Mouse (Mus musculus) limb, embryonic 13.5 days (tissue): ENCODE results near the gene E2f8. TPM values are rescaled to one million over a fixed set of nuclear protein-coding genes. Genes with fewer than 3 reads are reported as not detected.
A peak's percentile ranks its signal among the peaks of the same experiment; 100 is the strongest.

Experiments used
- ATAC-seq: fragments of 200-750 bp; cut with Nextera tagmentation; 2 replicates; pipeline ENCODE4 v1.8.0; 2017; ENCODE audit warnings: low read depth, moderate number of reproducible peaks, moderate TSS enrichment; ENCODE audit not compliant: low FRiP score
- H3K27ac ChIP-seq: fragments of 300-500 bp; sonication (generic); 2 replicates; pipeline ENCODE4 v1.5.1; 2015; ENCODE audit warnings: inconsistent platforms, mild to moderate bottlenecking, moderate library complexity
- H3K27me3 ChIP-seq: fragments of 300-500 bp; sonication (generic); 2 replicates; pipeline ENCODE4 v1.6.1; 2015; ENCODE audit warnings: mild to moderate bottlenecking, inconsistent platforms
- H3K36me3 ChIP-seq: fragments of 300-500 bp; sonication (generic); 2 replicates; pipeline ENCODE4 v1.6.1; 2015; ENCODE audit warnings: inconsistent platforms, mild to moderate bottlenecking, moderate library complexity
- H3K4me1 ChIP-seq: fragments of 300-500 bp; sonication (generic); 2 replicates; pipeline ENCODE4 v1.6.1; 2015; ENCODE audit warnings: inconsistent platforms
- H3K4me2 ChIP-seq: fragments of 300-500 bp; sonication (generic); replicated peaks from 2 replicates; pipeline ENCODE4 v1.6.1; 2015; ENCODE audit warnings: inconsistent platforms, mild to moderate bottlenecking, moderate library complexity
- H3K4me3 ChIP-seq: fragments of 300-500 bp; sonication (generic); 2 replicates; pipeline ENCODE4 v1.5.1; 2015; ENCODE audit warnings: moderate library complexity, mild to moderate bottlenecking, inconsistent platforms
- H3K9ac ChIP-seq: fragments of 300-500 bp; sonication (generic); 2 replicates; pipeline ENCODE4 v1.6.1; 2015; ENCODE audit warnings: mild to moderate bottlenecking, inconsistent platforms
- H3K9me3 ChIP-seq: fragments of 300-500 bp; sonication (generic); 2 replicates; pipeline ENCODE4 v1.6.1; 2016; ENCODE audit warnings: inconsistent platforms
- WGBS: fragments of 180-500 bp; shearing (Covaris S2); methylation state at CpG from one replicate; pipeline ENCODE4 v1.1.7; 2015; 5-methylcytosine and 5-hydroxymethylcytosine counted together
- polyA plus RNA-seq: library from polyadenylated mRNA; unstranded; fragments of >200 nt; fragmentation: Nextera tagmentation; extraction: Ambion mirVana; gene quantifications from 2 replicates; pipeline ENCODE4 v1.2.1, GENCODE M21; 2015

E2f8 gene
- polyA plus RNA-seq, 1 experiment from 2014 or later, result 17.2 TPM

DNA sequence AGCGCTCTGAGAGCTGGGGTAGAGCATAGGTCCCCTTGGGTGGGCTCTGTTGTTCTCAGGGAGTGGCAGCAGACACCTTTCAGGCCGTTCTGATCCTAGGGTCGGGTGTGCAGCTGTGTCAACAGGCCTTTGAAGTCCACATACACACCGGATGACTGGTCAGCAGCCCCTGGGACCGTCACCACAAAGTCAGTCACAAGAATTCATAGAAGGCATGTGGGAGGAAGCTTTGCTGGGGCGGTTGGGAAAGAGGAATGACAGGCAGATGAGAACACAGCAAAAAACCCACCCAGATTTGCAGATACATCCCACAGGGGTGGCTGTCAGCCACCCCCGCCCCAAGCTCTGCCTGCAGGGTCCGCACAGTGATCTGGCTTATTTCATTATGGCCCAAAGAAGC lies 6.6 kb upstream of the E2f8 start:
- Histone ChIP-seq H3K27me3 (peaks cover 38% of the 10 kb centered on the region), H3K4me2 (no peak overlapping the region), H3K4me1 (peaks cover 32% of the 10 kb centered on the region), H3K27ac (no peak overlapping the region), H3K9ac (no peak overlapping the region), H3K9me3 (no peaks in the 10 kb centered on the region), H3K4me3 (no peak overlapping the region), H3K36me3 (no peaks in the 10 kb centered on the region)
- no peak for ATAC-seq
- WGBS, result 30% methylated on average over 8 of the region's 8 CpGs

- no peaks in the 10 kb centered on the region for H3K9me3 ChIP-seq
- WGBS, result 33% methylated on average over 5 of the region's 5 CpGs
- no peak overlapping the region for H3K9ac ChIP-seq
- no peaks in the 10 kb centered on the region for H3K36me3 ChIP-seq
- no peak overlapping the region for H3K27ac ChIP-seq
- ATAC-seq, result no peak
- H3K27me3 ChIP-seq, result peaks cover 46% of the 10 kb centered on the region
- no peak overlapping the region for H3K4me2 ChIP-seq
- H3K4me1 ChIP-seq, result peaks cover 40% of the 10 kb centered on the region
- no peak overlapping the region for H3K4me3 ChIP-seq
Measured at GRCm38 (mm10) chr7:48884266-48884611, 2.8 kb upstream of the E2f8 start.

DNA sequence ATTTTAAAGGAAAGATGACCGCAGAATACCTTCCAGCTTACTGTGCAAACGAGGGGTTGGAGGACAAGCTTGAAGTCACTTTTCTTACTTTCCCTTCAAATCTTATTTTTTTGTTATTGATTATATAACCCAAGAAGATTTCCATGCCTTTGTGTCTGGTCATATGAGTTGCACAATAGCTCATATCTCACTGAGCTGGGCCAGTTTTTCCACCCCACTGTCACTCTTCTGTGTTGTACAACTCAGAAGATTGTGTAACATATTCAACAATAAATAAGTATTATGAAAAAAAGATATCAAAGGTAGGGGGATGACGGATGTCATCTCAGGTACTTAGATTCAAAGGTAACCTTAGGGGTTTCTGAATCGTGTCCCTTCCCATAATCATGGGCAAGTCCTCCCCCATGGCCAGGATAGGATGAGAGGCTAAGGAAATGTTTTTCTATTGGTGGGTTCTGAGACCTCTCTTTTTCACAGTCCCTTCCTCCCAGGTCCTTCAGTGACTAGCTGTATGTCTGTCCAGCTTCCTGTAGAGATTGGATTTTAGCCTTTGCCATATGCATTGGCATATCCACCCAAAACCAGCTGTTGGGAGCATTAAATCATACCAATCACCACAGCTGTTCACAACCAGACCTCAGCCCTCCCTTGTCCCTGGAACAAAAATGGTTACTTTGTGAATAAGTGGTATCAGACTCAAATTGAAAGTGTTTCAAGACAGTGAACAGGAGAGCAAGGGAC lies 2.3 kb upstream of the E2f8 start:
- no peaks in the 10 kb centered on the region for H3K9me3 ChIP-seq
- peaks cover 46% of the 10 kb centered on the region for H3K27me3 ChIP-seq
- H3K4me3 ChIP-seq, result no peak overlapping the region
- WGBS, result 76% methylated on average over 4 of the region's 4 CpGs
- no peak overlapping the region for H3K27ac ChIP-seq
- H3K4me1 ChIP-seq, result peaks cover 42% of the 10 kb centered on the region
- H3K36me3 ChIP-seq, result no peaks in the 10 kb centered on the region
- no peak overlapping the region for H3K4me2 ChIP-seq
- ATAC-seq, result no peak
- no peak overlapping the region for H3K9ac ChIP-seq

GRCm38 (mm10) chr7:48881971-48882609 lies 694 bp upstream of the E2f8 start:
- no peak for ATAC-seq
- Histone ChIP-seq H3K4me2 (peak overlapping the region; percentile 94), H3K9me3 (no peaks in the 10 kb centered on the region), H3K27ac (peak overlapping the region; percentile 11; the same call in 1 of the 2 replicates), H3K36me3 (peaks cover 12% of the 10 kb centered on the region; the same call in 1 of the 2 replicates), H3K9ac (peak overlapping the region; percentile 81), H3K4me3 (peak overlapping the region; percentile 82), H3K4me1 (peaks cover 43% of the 10 kb centered on the region), H3K27me3 (peaks cover 37% of the 10 kb centered on the region)
- 1% methylated on average over 28 of the region's 28 CpGs for WGBS

GRCm38 (mm10) chr7:48880591-48881481 lies 560 bp downstream of the E2f8 start:
- H3K27me3 ChIP-seq, result peaks cover 28% of the 10 kb centered on the region
- peaks cover 43% of the 10 kb centered on the region for H3K4me1 ChIP-seq
- ATAC-seq, result peak; percentile 96
- H3K9ac ChIP-seq, result peak overlapping the region; percentile 81
- peaks cover 16% of the 10 kb centered on the region; the same call in 1 of the 2 replicates for H3K36me3 ChIP-seq
- WGBS, result under 1% methylated on average over 71 of the region's 77 CpGs
- H3K9me3 ChIP-seq, result no peaks in the 10 kb centered on the region
- peak overlapping the region; percentile 82 for H3K4me3 ChIP-seq
- peak overlapping the region; percentile 87 for H3K27ac ChIP-seq
- peak overlapping the region; percentile 94 for H3K4me2 ChIP-seq

GRCm38 (mm10) chr7:48879574-48879973 lies 1.8 kb downstream of the E2f8 start:
- peaks cover 29% of the 10 kb centered on the region for H3K36me3 ChIP-seq
- H3K4me2 ChIP-seq, result peak overlapping the region; percentile 58
- H3K4me3 ChIP-seq, result peak overlapping the region; percentile 30
- no peak overlapping the region for H3K27ac ChIP-seq
- H3K27me3 ChIP-seq, result peaks cover 20% of the 10 kb centered on the region
- H3K9ac ChIP-seq, result peak overlapping the region; percentile 51
- H3K9me3 ChIP-seq, result no peaks in the 10 kb centered on the region
- 63% methylated on average over 3 of the region's 3 CpGs for WGBS
- H3K4me1 ChIP-seq, result peaks cover 43% of the 10 kb centered on the region
- ATAC-seq, result no peak

GRCm38 (mm10) chr7:48877786-48878390 lies 3.5 kb downstream of the E2f8 start:
- Histone ChIP-seq H3K9ac (no peak overlapping the region), H3K4me2 (no peak overlapping the region), H3K4me1 (peaks cover 33% of the 10 kb centered on the region), H3K9me3 (no peaks in the 10 kb centered on the region), H3K27ac (peak overlapping the region; percentile 28; the same call in 1 of the 2 replicates), H3K4me3 (no peak overlapping the region), H3K27me3 (peaks cover 7% of the 10 kb centered on the region), H3K36me3 (peaks cover 45% of the 10 kb centered on the region)
- 66% methylated on average over 15 of the region's 15 CpGs for WGBS
- ATAC-seq, result no peak

DNA sequence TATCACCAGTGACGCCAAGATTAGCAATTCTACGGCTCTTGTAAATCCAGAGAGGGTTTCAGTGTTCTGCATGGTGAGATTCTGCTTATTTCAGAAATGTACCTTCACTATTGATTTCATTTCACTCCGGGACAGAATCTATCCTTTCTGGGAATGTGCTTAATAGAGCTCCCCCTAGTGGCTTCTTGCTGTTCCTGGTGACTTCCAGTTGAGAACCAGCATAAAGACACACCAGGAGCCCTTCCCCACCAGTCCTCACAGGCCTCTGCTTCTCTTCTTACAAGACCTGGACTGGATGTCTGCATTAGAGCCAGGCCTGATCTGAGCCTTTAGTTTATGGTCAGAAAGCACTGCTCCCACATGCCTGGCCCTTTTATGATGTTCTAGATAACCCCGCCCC lies 4.9 kb downstream of the E2f8 start:
- no peaks in the 10 kb centered on the region for H3K27me3 ChIP-seq
- no peaks in the 10 kb centered on the region for H3K9me3 ChIP-seq
- H3K27ac ChIP-seq, result no peak overlapping the region
- H3K36me3 ChIP-seq, result peaks cover 58% of the 10 kb centered on the region
- no peak for ATAC-seq
- no peak overlapping the region for H3K9ac ChIP-seq
- H3K4me2 ChIP-seq, result no peak overlapping the region
- H3K4me1 ChIP-seq, result peaks cover 26% of the 10 kb centered on the region
- 78% methylated on average over 4 of the region's 4 CpGs for WGBS
- no peak overlapping the region for H3K4me3 ChIP-seq

DNA sequence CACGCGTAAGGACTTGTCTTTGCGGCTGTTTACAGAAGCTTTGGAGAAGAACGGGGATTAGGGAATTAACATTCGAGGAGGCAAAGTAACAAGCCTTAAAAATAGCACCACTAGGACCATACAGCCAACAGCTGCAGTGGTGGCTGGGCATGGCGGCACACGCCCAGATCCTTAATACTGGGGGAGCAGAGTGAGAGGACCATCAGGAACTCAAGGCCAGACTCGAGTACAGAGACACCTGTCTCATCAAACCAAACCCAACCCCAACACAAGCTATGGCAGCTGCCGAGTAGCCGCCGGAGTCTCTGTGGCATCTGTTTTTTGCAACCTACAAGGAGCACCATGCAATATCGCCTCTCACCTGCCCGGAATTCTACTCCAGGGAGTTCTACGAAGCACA lies 6.3 kb downstream of the E2f8 start:
- H3K4me2 ChIP-seq, result no peak overlapping the region
- H3K9ac ChIP-seq, result no peak overlapping the region
- peak; percentile 61 for ATAC-seq
- H3K27ac ChIP-seq, result no peak overlapping the region
- H3K36me3 ChIP-seq, result peaks cover 72% of the 10 kb centered on the region
- 90% methylated on average over 14 of the region's 14 CpGs for WGBS
- H3K9me3 ChIP-seq, result no peaks in the 10 kb centered on the region
- peaks cover 23% of the 10 kb centered on the region for H3K4me1 ChIP-seq
- H3K27me3 ChIP-seq, result no peaks in the 10 kb centered on the region
- no peak overlapping the region for H3K4me3 ChIP-seq

DNA sequence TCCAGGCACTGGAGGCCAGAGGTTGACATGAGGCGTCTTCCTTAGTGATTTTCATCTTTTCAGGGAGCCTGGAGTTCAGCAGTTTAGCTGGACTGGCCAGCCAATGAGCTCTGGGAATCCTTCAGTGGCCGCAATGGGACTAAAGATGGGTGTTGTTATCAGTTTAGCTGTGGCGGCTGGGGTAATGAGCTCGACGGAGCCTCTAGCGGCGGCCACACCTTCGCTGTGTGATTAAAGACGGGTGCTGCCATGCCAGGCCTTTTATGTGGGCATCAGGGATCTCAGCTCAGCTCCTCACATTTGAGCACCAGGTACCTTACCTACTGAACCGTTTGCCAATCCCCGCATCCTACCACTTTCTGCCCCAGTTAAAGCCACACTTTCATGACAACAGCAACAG lies 10.1 kb downstream of the E2f8 start:
- Histone ChIP-seq H3K27me3 (no peaks in the 10 kb centered on the region), H3K4me1 (no peaks in the 10 kb centered on the region), H3K27ac (no peak overlapping the region), H3K9me3 (no peaks in the 10 kb centered on the region), H3K9ac (no peak overlapping the region), H3K36me3 (peaks cover 94% of the 10 kb centered on the region), H3K4me3 (no peak overlapping the region), H3K4me2 (no peak overlapping the region)
- no peak for ATAC-seq
- 94% methylated on average over 11 of the region's 11 CpGs for whole genome bisulfite sequencing

GRCm38 (mm10) chr7:48870579-48871180 lies 10.7 kb downstream of the E2f8 start:
- Histone ChIP-seq H3K9ac (no peak overlapping the region), H3K36me3 (peaks cover 96% of the 10 kb centered on the region), H3K27me3 (no peaks in the 10 kb centered on the region), H3K9me3 (no peaks in the 10 kb centered on the region), H3K4me3 (no peak overlapping the region), H3K27ac (no peak overlapping the region), H3K4me1 (no peaks in the 10 kb centered on the region), H3K4me2 (no peak overlapping the region)
- no peak for ATAC-seq
- 91% methylated on average over 21 of the region's 21 CpGs for WGBS
